In genomic region chr1:40472401-40472800, GRCm38 (mm10) we compare ENCODE assay signal across 27 mouse cellular contexts. TPM values are rescaled to one million over a fixed set of nuclear protein-coding genes. Genes with fewer than 3 reads are reported as not detected.
A peak's percentile ranks its signal among the peaks of the same experiment; 100 is the strongest.
DNase-seq lines count a peak whose midpoint lies in the region.
"Had no signal": no experiment of that assay in that cellular context is flagged by ENCODE, and none has a peak within 500 bp of the region (broad histone marks: within the 10 kb centered on the region; RNA-seq: fewer than 3 reads in every experiment).

No protein-coding gene starts in this region.

- no peaks in the 10 kb centered on the region for H3K36me3 ChIP-seq in forebrain, embryonic 10.5 days (replicated peaks)
- H3K36me3 ChIP-seq: embryonic facial prominence, embryonic 12.5 days; embryonic facial prominence, embryonic 15.5 days had no signal

- H3K27me3 ChIP-seq in forebrain, embryonic 10.5 days (ENCODE audit: poor library complexity, severe bottlenecking): no peaks in the 10 kb centered on the region
- H3K27me3 ChIP-seq: embryonic facial prominence, embryonic 12.5 days; embryonic facial prominence, embryonic 15.5 days; forebrain, embryonic 13.5 days; Patski had no signal

- no peaks in the 10 kb centered on the region for H3K9me3 ChIP-seq in forebrain, embryonic 10.5 days
- H3K9me3 ChIP-seq: embryonic facial prominence, embryonic 12.5 days; embryonic facial prominence, embryonic 15.5 days; forebrain, embryonic 13.5 days had no signal

- no peaks in the 10 kb centered on the region for H3K4me1 ChIP-seq in forebrain, embryonic 10.5 days
- H3K4me1 ChIP-seq: embryonic facial prominence, embryonic 12.5 days; embryonic facial prominence, embryonic 15.5 days; forebrain, embryonic 13.5 days had no signal

- 83% methylated on average over 1 of the region's 1 CpGs for WGBS in forebrain, embryonic 10.5 days

- peak; percentile 91 for DNase-seq in heart, adult 11 months
- DNase-seq in heart, postnatal 36 days: no peak
- peak; percentile 88 for DNase-seq in 3T3-L1 (ENCODE audit: low read depth, low spot score)
- peak; percentile 78 for DNase-seq in fibroblast of lung, adult 2 months (ENCODE audit: low read depth)
- no peak for DNase-seq in forebrain, embryonic 10.5 days (ENCODE audit: extremely low spot score, low spot score)
- no peak for DNase-seq in spleen, postnatal 4 days (ENCODE audit: low spot score in 2 of 2)
- DNase-seq: adrenal gland, adult 2 months; adrenal gland, postnatal 14 days; cerebellum, adult 11 months; cerebellum, adult 2 months; cerebellum, adult 9-11 months; cerebellum, postnatal 25 days; gastrocnemius, adult 2 months; gastrocnemius, postnatal 14 days; heart, adult 2 months; heart, postnatal 4 days; kidney, adult 9 months had no signal

- no peak overlapping the region for H3K4me3 ChIP-seq in forebrain, embryonic 10.5 days
- H3K4me3 ChIP-seq: embryonic facial prominence, embryonic 12.5 days; embryonic facial prominence, embryonic 15.5 days; forebrain, embryonic 13.5 days; gastrocnemius, adult 2 months; heart, adult 2 months had no signal

- intact Hi-C loops in heart, postnatal 36 days (cut with DNase I): no loop called here

- H3K27ac ChIP-seq in forebrain, embryonic 10.5 days: no peak overlapping the region
- H3K27ac ChIP-seq: embryonic facial prominence, embryonic 12.5 days; embryonic facial prominence, embryonic 15.5 days; forebrain, embryonic 13.5 days; gastrocnemius, adult 2 months; heart, adult 2 months; hindbrain, embryonic 14.5 days had no signal

RNA-seq across cellular contexts. Expression of gene Il18r1, which starts 7.0 kb away (rescaled TPM):
- total RNA-seq in heart, postnatal 36 days (2021): 1 to 10 TPM in 1 of 2 experiments, under 1 TPM in 1; 0.81 to 1.3 TPM
- not detected in 2 replicates for polyA plus RNA-seq in forebrain, embryonic 10.5 days (2016; fragmentation: Nextera tagmentation; extraction: Ambion mirVana)
- total RNA-seq: ES-E14; gastrocnemius, postnatal 14 days had no signal
- polyA plus RNA-seq: cerebellum, adult 2 months; embryonic facial prominence, embryonic 12.5 days; forebrain, embryonic 13.5 days; forebrain, embryonic 16.5 days; heart, embryonic 11.5 days; hindbrain, embryonic 11.5 days; hindbrain, embryonic 14.5 days; Patski had no signal

RNA-seq across cellular contexts. Expression of gene Il18rap, which starts 42.8 kb away (rescaled TPM):
- total RNA-seq in heart, postnatal 36 days (2021): not detected
- 0.22 and 0.38 TPM in 2 replicates for polyA plus RNA-seq in forebrain, embryonic 10.5 days (2016; fragmentation: Nextera tagmentation; extraction: Ambion mirVana)
- total RNA-seq: adrenal gland, adult 2 months; gastrocnemius, adult 2 months had no signal
- polyA plus RNA-seq: adrenal gland, adult 2 months; heart, embryonic 14.5 days had no signal

RNA-seq across cellular contexts. Expression of gene Il1rl1, which starts 43.0 kb away (rescaled TPM):
- total RNA-seq in heart, postnatal 36 days (2021): under 1 TPM; 0.80 to 0.87 TPM
- polyA plus RNA-seq in forebrain, embryonic 10.5 days (2016; fragmentation: Nextera tagmentation; extraction: Ambion mirVana): 0.11 TPM in 1 of 2 replicates, not detected in the other
- total RNA-seq: ES-E14 had no signal
- polyA plus RNA-seq: forebrain, embryonic 13.5 days had no signal

Comparison
In these comparisons a context has a peak if more than half of its experiments do, and no peak if none do; other contexts are left out.
1. DNase-seq: peak in heart, adult 11 months (single experiment), 3T3-L1 (single experiment) and fibroblast of lung, adult 2 months (single experiment); none in heart, postnatal 36 days (0 of 2), forebrain, embryonic 10.5 days (single experiment) and spleen, postnatal 4 days (0 of 2).